Mouse (Mus musculus) liver, adult 2 months (tissue): ENCODE measurements around the gene Cdk4. TPM values are rescaled to one million over a fixed set of nuclear protein-coding genes. Genes with fewer than 3 reads are reported as not detected.
A peak's percentile ranks its signal among the peaks of the same experiment; 100 is the strongest.

Experiments used
- DNase-seq: peaks from one replicate; pipeline ENCODE4 v3.0.0-alpha.2; 2011; ENCODE audit warnings: low read depth, low spot score; ENCODE audit errors: extremely low read depth
- H3K27ac ChIP-seq: fragments of 200-500 bp; replicated peaks from 2 replicates; pipeline ENCODE4 v1.5.1; 2012; ENCODE audit warnings: low read depth, mild to moderate bottlenecking, control low read depth, inconsistent platforms, low read length; ENCODE audit not compliant: insufficient read depth
- H3K27me3 ChIP-seq: fragments of 200-500 bp; 2 replicates; pipeline ENCODE4 v1.6.1; 2012; ENCODE audit warnings: mild to moderate bottlenecking, moderate library complexity, low read length, inconsistent platforms; ENCODE audit not compliant: control insufficient read depth, insufficient read depth
- H3K36me3 ChIP-seq: fragments of 200-500 bp; 2 replicates; pipeline ENCODE4 v1.6.1; 2012; ENCODE audit warnings: low read length, inconsistent platforms; ENCODE audit not compliant: control insufficient read depth, insufficient read depth
- H3K4me1 ChIP-seq: fragments of 200-500 bp; 2 replicates; pipeline ENCODE4 v1.6.1; 2011; ENCODE audit warnings: low read length; ENCODE audit not compliant: control insufficient read depth, insufficient read depth
- H3K4me3 ChIP-seq: fragments of 200-500 bp; 2 replicates; pipeline ENCODE4 v1.5.1; 2011; ENCODE audit warnings: low read depth, mild to moderate bottlenecking, control low read depth, low read length, moderate library complexity; ENCODE audit not compliant: insufficient read depth
- H3K79me2 ChIP-seq: fragments of 200-500 bp; 2 replicates; pipeline ENCODE4 v1.6.1; 2012; ENCODE audit warnings: inconsistent platforms, mild to moderate bottlenecking, low read length, moderate library complexity; ENCODE audit not compliant: control insufficient read depth, insufficient read depth
- H3K9ac ChIP-seq: fragments of 200-500 bp; 2 replicates; pipeline ENCODE4 v1.6.1; 2012; ENCODE audit warnings: low read depth, mild to moderate bottlenecking, control low read depth, inconsistent platforms, low read length
- CTCF ChIP-seq: fragments of 200-500 bp; IDR thresholded peaks from 2 replicates; pipeline ENCODE4 v1.5.1; 2011; ENCODE audit warnings: low read depth, low read length, control low read depth
- POLR2A ChIP-seq: fragments of 200-500 bp; IDR thresholded peaks from 2 replicates; pipeline ENCODE4 v1.6.1; 2011; ENCODE audit warnings: low read length, control low read depth; ENCODE audit not compliant: insufficient read depth; ENCODE audit errors: extremely low read depth
- WGBS: fragments of 180-500 bp; shearing (Covaris S2); methylation state at CpG from one replicate; pipeline ENCODE4 v1.1.7; 2018; 5-methylcytosine and 5-hydroxymethylcytosine counted together
- polyA plus RNA-seq: library from polyadenylated mRNA; depleted of rRNA; stranded (reverse); fragments of >200 nt; gene quantifications from 2 replicates; pipeline ENCODE4 v1.2.3, GENCODE M21; 2012; rRNA removed
- total RNA-seq: library from RNA; depleted of rRNA; stranded (reverse); fragments of >200 nt; gene quantifications from 2 replicates; pipeline ENCODE4 v1.2.3, GENCODE M21; 2014; rRNA removed

Gene Cdk4
- 37.9 and 41.3 TPM in 2 replicates for total RNA-seq
- polyA plus RNA-seq, result 54.3 and 58.7 TPM in 2 replicates

DNA sequence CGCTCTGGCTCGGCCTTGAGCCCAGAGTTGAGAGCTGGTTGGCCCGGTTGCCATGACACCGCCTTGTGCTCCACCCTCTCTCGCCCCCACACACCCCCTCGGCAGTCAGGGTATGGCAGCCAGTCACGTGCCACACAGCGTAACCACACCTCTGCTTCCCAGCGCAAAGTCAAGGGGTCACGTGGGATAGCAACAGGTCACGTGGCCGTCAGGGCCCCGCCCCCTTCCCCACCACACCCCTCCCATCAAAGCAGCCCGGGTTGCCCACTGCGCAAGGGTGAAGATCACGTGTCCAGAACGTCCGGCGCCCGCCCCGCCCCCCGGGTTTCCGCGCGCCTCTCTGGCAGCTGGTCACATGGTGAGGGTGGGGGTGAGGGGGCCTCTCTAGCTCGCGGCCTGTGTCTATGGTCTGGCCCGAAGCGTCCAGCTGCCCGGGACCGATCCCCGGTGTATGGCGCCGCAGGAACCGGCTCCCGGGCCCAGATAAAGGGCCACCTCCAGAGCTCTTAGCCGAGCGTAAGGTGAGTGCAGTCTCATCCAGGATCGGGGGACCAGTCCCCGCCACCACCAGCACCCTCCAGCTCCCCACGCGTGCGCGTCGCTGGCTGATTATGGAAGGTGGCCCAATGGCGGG is at the start of gene Cdk4:
Cdk4 (plus strand) TSS at position 296 of the 634 bp plus-strand sequence.
- Histone ChIP-seq H3K79me2 (peaks cover 5% of the 10 kb centered on the region; the same call in 1 of the 2 replicates), H3K27ac (peak within 1 kb of the TSS; percentile 74), H3K4me1 (peaks cover 11% of the 10 kb centered on the region), H3K27me3 (no peaks in the 10 kb centered on the region), H3K36me3 (peaks cover 20% of the 10 kb centered on the region), H3K9ac (peak within 1 kb of the TSS; percentile 87), H3K4me3 (peak within 1 kb of the TSS; percentile 87)
- DNase-seq, result peak; percentile 92
- TF ChIP-seq POLR2A (peak; percentile 67; the same call in 1 of the 2 replicates), CTCF (no peak)
- under 1% methylated on average over 46 of the region's 46 CpGs for WGBS

- H3K27me3 ChIP-seq, result no peaks in the 10 kb centered on the region
- no peaks in the 10 kb centered on the region for H3K4me1 ChIP-seq
- peak; percentile 23; the same call in 1 of the 2 replicates for TF ChIP-seq CTCF
- no peak for TF ChIP-seq POLR2A
- H3K36me3 ChIP-seq, result no peaks in the 10 kb centered on the region
- DNase-seq, result no peak
- H3K4me3 ChIP-seq, result no peak overlapping the region
- H3K9ac ChIP-seq, result no peak overlapping the region
- whole genome bisulfite sequencing, result 57% methylated on average over 5 of the region's 5 CpGs
- no peaks in the 10 kb centered on the region for H3K79me2 ChIP-seq
- no peak overlapping the region for H3K27ac ChIP-seq
Measured at GRCm38 (mm10) chr10:127016488-127016887, 46.8 kb upstream of the Cdk4 start.

- Histone ChIP-seq H3K4me3 (no peak overlapping the region), H3K27ac (no peak overlapping the region), H3K79me2 (no peaks in the 10 kb centered on the region), H3K4me1 (no peaks in the 10 kb centered on the region), H3K27me3 (no peaks in the 10 kb centered on the region), H3K36me3 (no peaks in the 10 kb centered on the region), H3K9ac (no peak overlapping the region)
- DNase-seq, result no peak
- no peak for TF ChIP-seq POLR2A
- no peak for TF ChIP-seq CTCF
- WGBS, result 49% methylated on average over 2 of the region's 2 CpGs
Measured at GRCm38 (mm10) chr10:127017071-127017470, 46.3 kb upstream of the Cdk4 start.

GRCm38 (mm10) chr10:127018422-127018821 is 44.9 kb upstream of the Cdk4 start:
- TF ChIP-seq POLR2A, result no peak
- Histone ChIP-seq H3K4me3 (no peak overlapping the region), H3K27me3 (no peaks in the 10 kb centered on the region), H3K79me2 (no peaks in the 10 kb centered on the region), H3K4me1 (no peaks in the 10 kb centered on the region), H3K9ac (no peak overlapping the region), H3K36me3 (peaks cover 4% of the 10 kb centered on the region; the same call in 1 of the 2 replicates), H3K27ac (no peak overlapping the region)
- no peak for DNase-seq
- 88% methylated on average over 16 of the region's 16 CpGs for WGBS

GRCm38 (mm10) chr10:127030336-127031296 is 32.7 kb upstream of the Cdk4 start, which contains the start of gene Tsfm:
Tsfm (minus strand) TSS chr10:127030840.
- Histone ChIP-seq H3K27ac (peak within 1 kb of the TSS; percentile 42), H3K9ac (peak within 1 kb of the TSS; percentile 82), H3K4me1 (no peaks in the 10 kb centered on the region), H3K79me2 (no peaks in the 10 kb centered on the region), H3K4me3 (peak within 1 kb of the TSS; percentile 83), H3K27me3 (no peaks in the 10 kb centered on the region), H3K36me3 (peaks cover 11% of the 10 kb centered on the region)
- TF ChIP-seq CTCF (peak; percentile 96), POLR2A (peak; percentile 45; the same call in 1 of the 2 replicates)
- DNase-seq, result peak; percentile 77
- 5% methylated on average over 56 of the region's 56 CpGs for WGBS
